In genomic region chr1:45860349-45860748, GRCm38 (mm10) we compare ENCODE assay signal across 12 mouse cellular contexts. TPM values are rescaled to one million over a fixed set of nuclear protein-coding genes. Genes with fewer than 3 reads are reported as not detected.
DNase-seq lines count a peak whose midpoint lies in the region; ATAC-seq and TF ChIP-seq lines count a peak whose summit lies in the region.
"Had no signal": no experiment of that assay in that cellular context is flagged by ENCODE, and none has a peak within 500 bp of the region (broad histone marks: within the 10 kb centered on the region; RNA-seq: fewer than 3 reads in every experiment).

No protein-coding gene starts in this region.

- whole genome bisulfite sequencing in kidney, embryonic 15.5 days, result 48% methylated on average over 5 of the region's 5 CpGs
- 78% methylated on average over 5 of the region's 5 CpGs for WGBS in forebrain, embryonic 13.5 days

- no peak for ATAC-seq in kidney, embryonic 15.5 days (replicated peaks; ENCODE audit: low FRiP score)
- ATAC-seq in G1E (ENCODE audit: extremely low read depth, insufficient number of reproducible peaks, low FRiP score, poor library complexity, severe bottlenecking), result peak; percentile 76; the same call in 1 of the 2 replicates
- peak; percentile 17; the same call in 1 of the 2 replicates for ATAC-seq in granulocyte monocyte progenitor cell, adult 5-6 weeks (replicated peaks; ENCODE audit: poor library complexity, severe bottlenecking)
- ATAC-seq in cerebellum, adult (ENCODE audit: insufficient number of reproducible peaks, low FRiP score, low TSS enrichment), result no peak
- no peak for ATAC-seq in forebrain, embryonic 13.5 days
- ATAC-seq: forebrain, embryonic 16.5 days had no signal

- no peak overlapping the region for H3K4me3 ChIP-seq in kidney, embryonic 15.5 days (replicated peaks)
- no peak overlapping the region for H3K4me3 ChIP-seq in G1E (ENCODE audit: low read depth, low read length)
- no peak overlapping the region for H3K4me3 ChIP-seq in forebrain, embryonic 13.5 days

- H3K27me3 ChIP-seq in kidney, embryonic 15.5 days, result no peaks in the 10 kb centered on the region
- no peaks in the 10 kb centered on the region for H3K27me3 ChIP-seq in G1E (ENCODE audit: insufficient read depth, low read length)
- no peaks in the 10 kb centered on the region for H3K27me3 ChIP-seq in forebrain, embryonic 13.5 days

- no peak overlapping the region for H3K4me2 ChIP-seq in kidney, embryonic 15.5 days
- no peak overlapping the region for H3K4me2 ChIP-seq in forebrain, embryonic 13.5 days

- H3K9me3 ChIP-seq in kidney, embryonic 15.5 days (replicated peaks), result no peaks in the 10 kb centered on the region
- peaks cover 6% of the 10 kb centered on the region for H3K9me3 ChIP-seq in G1E (replicated peaks)
- no peaks in the 10 kb centered on the region for H3K9me3 ChIP-seq in forebrain, embryonic 13.5 days (replicated peaks)

- no peak for DNase-seq in kidney, postnatal 10 days
- no peak for DNase-seq in G1E (ENCODE audit: low spot score)
- peak; percentile 36 for DNase-seq in lung, postnatal 10 days
- DNase-seq in left cerebral cortex, adult 8-10 months (ENCODE audit: low spot score in 2 of 2), result no peak
- DNase-seq: cerebellum, adult 8-10 months; kidney, adult 11 months had no signal

- H3K27ac ChIP-seq in kidney, embryonic 15.5 days, result 0 out of 2 replicates have a peak overlapping the region, but pooled peaks have one; percentile 33
- no peak overlapping the region for H3K27ac ChIP-seq in forebrain, embryonic 13.5 days

- no peaks in the 10 kb centered on the region for H3K36me3 ChIP-seq in kidney, embryonic 15.5 days
- H3K36me3 ChIP-seq in G1E (replicated peaks), result no peaks in the 10 kb centered on the region
- H3K36me3 ChIP-seq in forebrain, embryonic 13.5 days (ENCODE audit: poor library complexity, severe bottlenecking), result no peaks in the 10 kb centered on the region

- no peak overlapping the region for H3K9ac ChIP-seq in kidney, embryonic 15.5 days
- H3K9ac ChIP-seq in forebrain, embryonic 13.5 days, result no peak overlapping the region

- no peak for TF ChIP-seq CTCF in G1E (IDR thresholded peaks at IDR 0.05; ENCODE audit: low read depth, low read length)

- H3K4me1 ChIP-seq in kidney, embryonic 15.5 days, result peaks cover 21% of the 10 kb centered on the region
- peaks cover 16% of the 10 kb centered on the region for H3K4me1 ChIP-seq in G1E (ENCODE audit: insufficient read depth, low read depth, low read length)
- no peaks in the 10 kb centered on the region for H3K4me1 ChIP-seq in forebrain, embryonic 13.5 days

RNA-seq across cellular contexts. Expression of gene Gm5269, which starts 29.7 kb away (rescaled TPM):
- not detected in 2 replicates for polyA plus RNA-seq in kidney, embryonic 15.5 days (2015; fragmentation: Nextera tagmentation; extraction: Ambion mirVana)
- not detected in 2 replicates for total RNA-seq in G1E (2014; fragmentation: Nextera tagmentation)
- total RNA-seq in G1E (2017), result not detected in 2 replicates
- polyA plus RNA-seq in G1E (2012), result not detected in 2 replicates
- total RNA-seq in granulocyte monocyte progenitor cell, adult 5-6 weeks (2014; fragmentation: Nextera tagmentation), result not detected in 2 replicates
- total RNA-seq in granulocyte monocyte progenitor cell, adult 5-6 weeks (2017), result not detected in 2 replicates
- not detected for total RNA-seq in left cerebral cortex, adult 8-10 months (2022)
- polyA plus RNA-seq in forebrain, embryonic 13.5 days (2015; fragmentation: Nextera tagmentation; extraction: Ambion mirVana), result not detected in 2 replicates
- total RNA-seq: megakaryocyte, adult 5-6 weeks had no signal
- polyA plus RNA-seq: forebrain, embryonic 16.5 days had no signal

Comparison
In these comparisons a context has a peak if more than half of its experiments do, and no peak if none do; other contexts are left out.
1. ATAC-seq: peak in G1E (single experiment) and granulocyte monocyte progenitor cell, adult 5-6 weeks (single experiment); none in kidney, embryonic 15.5 days (single experiment), cerebellum, adult (single experiment) and forebrain, embryonic 13.5 days (single experiment).